Mouse (Mus musculus) mature B cell (primary cell): ENCODE data around the gene Zfp819.
"Not testable (repeated sequence)": the region's sequence is repeated elsewhere in the genome, so short reads cannot be mapped to it uniquely, and the experiment has no call there.

Source experiments
- in situ Hi-C: fragments of 300-500 bp; cut with MboI; formaldehyde crosslinking; loops from 2 replicates; pipeline ENCODE4 v1.14.3; 2019

Zfp819 gene

GRCm38 (mm10) chr7:43643046-43643652 lies 36.2 kb downstream of the Zfp819 start:
- in situ Hi-C loops: no loop called here

- in situ Hi-C loops: no loop called here
Observed at GRCm38 (mm10) chr7:43652683-43653082, 45.7 kb downstream of the Zfp819 start.

GRCm38 (mm10) chr7:43654519-43654918 lies 47.5 kb downstream of the Zfp819 start:
- in situ Hi-C loops: no loop called here

- in situ Hi-C loops: no loop called here
Observed at GRCm38 (mm10) chr7:43656232-43656631, 49.3 kb downstream of the Zfp819 start.

- in situ Hi-C loops: no loop called here
Observed at GRCm38 (mm10) chr7:43660002-43660401, 53.0 kb downstream of the Zfp819 start, which contains the start of gene Siglece. Gene Siglece (minus strand): TSS chr7:43660161.

- in situ Hi-C loops: no loop called here
Observed at GRCm38 (mm10) chr7:43662804-43663203, 55.8 kb downstream of the Zfp819 start.

GRCm38 (mm10) chr7:43667221-43667620 lies 60.3 kb downstream of the Zfp819 start:
- in situ Hi-C loops: not testable (repeated sequence)
